Mouse (Mus musculus): Measurements from ENCODE around the gene Slc22a15.

GRCm38 (mm10) chr3:101948572-101948971 is 24.3 kb upstream of the Slc22a15 start:
- TF ChIP-seq CTCF (conservative IDR thresholded peaks at IDR 0.05; ENCODE audit: low read length) (no peak), POU5F1 (IDR thresholded peaks at IDR 0.05; ENCODE audit: borderline replicate concordance, low read length) (no peak), NANOG (IDR thresholded peaks at IDR 0.05; ENCODE audit: borderline replicate concordance, low read length) (no peak)
